Mouse (Mus musculus): ENCODE data around the gene Ndufs1.
"Not testable (repeated sequence)": the region's sequence is repeated elsewhere in the genome, so short reads cannot be mapped to it uniquely, and the experiment has no call there.

Gene Ndufs1

GRCm38 (mm10) chr1:63182636-63183270, 6.1 kb upstream of the Ndufs1 start:
- DNase-seq (ENCODE audit: low spot score in 2 of 2): peak; percentile 61 to 64

- no peak for DNase-seq (ENCODE audit: low spot score in 2 of 2)
These were observed 5.6 kb upstream of the Ndufs1 start for GRCm38 (mm10) chr1:63182212-63182611.

- DNase-seq (ENCODE audit: low spot score in 2 of 2): no peak
These were observed 4.8 kb upstream of the Ndufs1 start for GRCm38 (mm10) chr1:63181480-63181879.

- DNase-seq (ENCODE audit: low spot score in 2 of 2): peak; percentile 88 to 89
These were observed 4.4 kb upstream of the Ndufs1 start for GRCm38 (mm10) chr1:63181019-63181418.

- DNase-seq (ENCODE audit: low spot score in 2 of 2): not testable (repeated sequence)
These were observed 3.9 kb upstream of the Ndufs1 start for GRCm38 (mm10) chr1:63180575-63180974.

- no peak for DNase-seq (ENCODE audit: low spot score in 2 of 2)
These were observed 3.5 kb upstream of the Ndufs1 start for GRCm38 (mm10) chr1:63180122-63180521.

- DNase-seq (ENCODE audit: low spot score in 2 of 2): no peak
These were observed 1.7 kb upstream of the Ndufs1 start for GRCm38 (mm10) chr1:63178308-63178707.

- DNase-seq (ENCODE audit: low spot score in 2 of 2): no peak
These were observed 402 bp downstream of the Ndufs1 start for GRCm38 (mm10) chr1:63176259-63176603.

- DNase-seq (ENCODE audit: low spot score in 2 of 2): no peak
These were observed 780 bp downstream of the Ndufs1 start for GRCm38 (mm10) chr1:63175853-63176252.

GRCm38 (mm10) chr1:63168638-63169037, 8.0 kb downstream of the Ndufs1 start:
- DNase-seq (ENCODE audit: low spot score in 2 of 2): no peak

- no peak for DNase-seq (ENCODE audit: low spot score in 2 of 2)
These were observed 36.4 kb downstream of the Ndufs1 start for GRCm38 (mm10) chr1:63140231-63140630.

- DNase-seq (ENCODE audit: low spot score in 2 of 2): not testable (repeated sequence)
These were observed 38.0 kb downstream of the Ndufs1 start for GRCm38 (mm10) chr1:63138586-63138985.

GRCm38 (mm10) chr1:63137971-63138370, 38.7 kb downstream of the Ndufs1 start:
- DNase-seq (ENCODE audit: low spot score in 2 of 2): no peak

- no peak for DNase-seq (ENCODE audit: low spot score in 2 of 2)
These were observed 42.1 kb downstream of the Ndufs1 start for GRCm38 (mm10) chr1:63134530-63134929.

- DNase-seq (ENCODE audit: low spot score in 2 of 2): no peak
These were observed 44.9 kb downstream of the Ndufs1 start for GRCm38 (mm10) chr1:63131766-63132165.

GRCm38 (mm10) chr1:63130883-63131282, 45.8 kb downstream of the Ndufs1 start:
- DNase-seq (ENCODE audit: low spot score in 2 of 2): no peak

- no peak for DNase-seq (ENCODE audit: low spot score in 2 of 2)
These were observed 46.6 kb downstream of the Ndufs1 start for GRCm38 (mm10) chr1:63129857-63130690.

- DNase-seq (ENCODE audit: low spot score in 2 of 2): no peak
These were observed 47.4 kb downstream of the Ndufs1 start for GRCm38 (mm10) chr1:63129273-63129672.

- DNase-seq (ENCODE audit: low spot score in 2 of 2): no peak
These were observed 50.4 kb downstream of the Ndufs1 start for GRCm38 (mm10) chr1:63126206-63126605.

- no peak for DNase-seq (ENCODE audit: low spot score in 2 of 2)
These were observed 52.7 kb downstream of the Ndufs1 start for GRCm38 (mm10) chr1:63123823-63124450.

GRCm38 (mm10) chr1:63122005-63122404, 54.6 kb downstream of the Ndufs1 start:
- no peak for DNase-seq (ENCODE audit: low spot score in 2 of 2)

GRCm38 (mm10) chr1:63120382-63120781, 56.3 kb downstream of the Ndufs1 start:
- DNase-seq (ENCODE audit: low spot score in 2 of 2): no peak

GRCm38 (mm10) chr1:63119675-63120074, 57.0 kb downstream of the Ndufs1 start:
- no peak for DNase-seq (ENCODE audit: low spot score in 2 of 2)
